Mouse (Mus musculus) embryo, embryonic 9.5 days (tissue): ENCODE data around the gene Tmed11.
"Not testable (repeated sequence)": the region's sequence is repeated elsewhere in the genome, so short reads cannot be mapped to it uniquely, and the experiment has no call there.

Experiments used
- DNase-seq: peaks from one replicate; pipeline ENCODE4 v3.0.0-alpha.2; 2017; ENCODE audit errors: extremely low spot score

Gene Tmed11

GRCm38 (mm10) chr5:108795263-108795662, at the start of gene Tmed11:
Gene Tmed11, minus strand, starts transcription at chr5:108795363.
- DNase-seq, result not testable (repeated sequence)

- peak; percentile 38 for DNase-seq
These were observed 41.0 kb upstream of the Tmed11 start for GRCm38 (mm10) chr5:108836156-108836555.

GRCm38 (mm10) chr5:108823276-108823675, 28.1 kb upstream of the Tmed11 start:
- no peak for DNase-seq

GRCm38 (mm10) chr5:108808750-108809149, 13.6 kb upstream of the Tmed11 start, which contains the start of gene Vmn2r8:
Gene Vmn2r8, minus strand, starts transcription at chr5:108808850.
- DNase-seq, result not testable (repeated sequence)

- DNase-seq, result no peak
These were observed 8.5 kb upstream of the Tmed11 start for GRCm38 (mm10) chr5:108803646-108804045.

- DNase-seq, result peak; percentile 49
These were observed 4.8 kb downstream of the Tmed11 start for GRCm38 (mm10) chr5:108790385-108790784.

- DNase-seq, result no peak
These were observed 20.4 kb downstream of the Tmed11 start, which contains the start of gene Rnf212 for GRCm38 (mm10) chr5:108774630-108775306. Gene Rnf212, minus strand, starts transcription at chr5:108774982.

- no peak for DNase-seq
These were observed 35.2 kb downstream of the Tmed11 start for GRCm38 (mm10) chr5:108760002-108760401.

GRCm38 (mm10) chr5:108758396-108758795, 36.8 kb downstream of the Tmed11 start:
- no peak for DNase-seq

GRCm38 (mm10) chr5:108751258-108751657, 43.9 kb downstream of the Tmed11 start:
- DNase-seq, result not testable (repeated sequence)

GRCm38 (mm10) chr5:108750328-108751210, 44.6 kb downstream of the Tmed11 start:
- no peak for DNase-seq

GRCm38 (mm10) chr5:108744629-108745028, 50.5 kb downstream of the Tmed11 start:
- DNase-seq, result no peak

GRCm38 (mm10) chr5:108743856-108744255, 51.3 kb downstream of the Tmed11 start:
- DNase-seq, result no peak

GRCm38 (mm10) chr5:108742596-108742995, 52.6 kb downstream of the Tmed11 start:
- DNase-seq, result no peak

GRCm38 (mm10) chr5:108741844-108742243, 53.3 kb downstream of the Tmed11 start:
- no peak for DNase-seq

- no peak for DNase-seq
These were observed 67.7 kb downstream of the Tmed11 start for GRCm38 (mm10) chr5:108727425-108727824.
